Mouse (Mus musculus) hindbrain, postnatal 0 days (tissue): ENCODE data around the gene Shf. TPM values are rescaled to one million over a fixed set of nuclear protein-coding genes. Genes with fewer than 3 reads are reported as not detected.

ENCODE experiments used
- ATAC-seq: fragments of 200-750 bp; cut with Nextera tagmentation; 2 replicates; pipeline ENCODE4 v1.8.0; 2017; ENCODE audit warnings: mild to moderate bottlenecking, moderate TSS enrichment, moderate library complexity
- DNase-seq: peaks from one replicate; pipeline ENCODE4 v3.0.0-alpha.2; 2015; ENCODE audit warnings: low spot score
- H3K27ac ChIP-seq: fragments of 300-500 bp; sonication (generic); 2 replicates; pipeline ENCODE4 v1.5.1; 2014; ENCODE audit warnings: mild to moderate bottlenecking
- H3K27me3 ChIP-seq: fragments of 300-500 bp; sonication (generic); 2 replicates; pipeline ENCODE4 v1.6.1; 2014; ENCODE audit warnings: low read length, mixed read lengths; ENCODE audit not compliant: insufficient read depth
- H3K36me3 ChIP-seq: fragments of 300-500 bp; sonication (generic); 2 replicates; pipeline ENCODE4 v1.6.1; 2014; ENCODE audit warnings: low read length, mixed read lengths; ENCODE audit not compliant: insufficient read depth
- H3K4me1 ChIP-seq: fragments of 300-500 bp; sonication (generic); 2 replicates; pipeline ENCODE4 v1.6.1; 2014; ENCODE audit warnings: antibody characterized with exemption, low read length, mixed read lengths; ENCODE audit not compliant: insufficient read depth
- H3K4me2 ChIP-seq: fragments of 300-500 bp; sonication (generic); 2 replicates; pipeline ENCODE4 v1.6.1; 2014; ENCODE audit warnings: low read depth, mild to moderate bottlenecking, low read length, moderate library complexity, mixed read lengths
- H3K4me3 ChIP-seq: fragments of 300-500 bp; sonication (generic); 2 replicates; pipeline ENCODE4 v1.5.1; 2014; ENCODE audit warnings: low read length
- H3K9ac ChIP-seq: fragments of 300-500 bp; sonication (generic); replicated peaks from 2 replicates; pipeline ENCODE4 v1.6.1; 2014; ENCODE audit warnings: mild to moderate bottlenecking, low read length, moderate library complexity, mixed read lengths
- H3K9me3 ChIP-seq: fragments of 300-500 bp; sonication (generic); 2 replicates; pipeline ENCODE4 v1.6.1; 2016; ENCODE audit warnings: low read length, mixed read lengths
- CTCF ChIP-seq: IDR thresholded peaks from 2 replicates; pipeline ENCODE4 v1.5.1; 2016; ENCODE audit warnings: antibody characterized with exemption, control low read depth, low read depth
- whole genome bisulfite sequencing: fragments of 180-500 bp; shearing (Covaris S2); extraction: QIAGEN DNeasy Blood & Tissue Kit; methylation state at CpG from one replicate; pipeline ENCODE4 v1.1.7; 2014; 5-methylcytosine and 5-hydroxymethylcytosine counted together
- polyA plus RNA-seq: library from polyadenylated mRNA; unstranded; fragments of >200 nt; fragmentation: Nextera tagmentation; extraction: Ambion mirVana; gene quantifications from 2 replicates; pipeline ENCODE4 v1.2.1, GENCODE M21; 2015
- total RNA-seq: library from RNA; depleted of rRNA; stranded (reverse); fragments of >200 nt; gene quantifications from 2 replicates; pipeline ENCODE4 v1.2.3, GENCODE M21; 2014

The Shf gene
- total and polyA plus RNA-seq, 2 experiments from 2014 or later = 12.2 to 134 TPM

DNA sequence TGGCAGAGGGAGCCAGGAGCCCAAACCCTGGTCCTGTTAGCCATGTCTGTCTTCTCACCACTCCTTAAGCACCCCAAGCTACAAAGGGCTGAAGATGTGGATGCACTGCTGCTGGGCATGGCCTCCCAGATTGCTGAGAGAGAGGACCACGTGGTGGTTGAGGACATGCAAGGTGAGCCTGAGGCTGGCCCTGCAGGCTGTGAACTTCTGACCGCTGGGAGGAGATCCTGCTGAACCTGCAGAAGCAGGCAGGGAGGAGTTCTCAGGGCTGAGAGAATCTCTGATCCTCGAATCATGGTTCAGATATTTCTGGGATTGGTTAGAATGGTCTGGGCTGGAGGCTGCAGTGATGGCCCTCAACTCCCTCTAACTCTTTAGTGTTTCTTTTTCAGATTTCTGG is 45.0 kb downstream of the Shf start:
- no peak for DNase-seq
- ATAC-seq = no peak
- WGBS = 59% methylated on average over 3 of the region's 3 CpGs
- no peak for TF ChIP-seq CTCF
- Histone ChIP-seq H3K9me3 (no peaks in the 10 kb centered on the region), H3K36me3 (no peaks in the 10 kb centered on the region), H3K27me3 (no peaks in the 10 kb centered on the region), H3K4me2 (no peak overlapping the region), H3K27ac (no peak overlapping the region), H3K4me3 (no peak overlapping the region), H3K4me1 (no peaks in the 10 kb centered on the region), H3K9ac (no peak overlapping the region)

DNA sequence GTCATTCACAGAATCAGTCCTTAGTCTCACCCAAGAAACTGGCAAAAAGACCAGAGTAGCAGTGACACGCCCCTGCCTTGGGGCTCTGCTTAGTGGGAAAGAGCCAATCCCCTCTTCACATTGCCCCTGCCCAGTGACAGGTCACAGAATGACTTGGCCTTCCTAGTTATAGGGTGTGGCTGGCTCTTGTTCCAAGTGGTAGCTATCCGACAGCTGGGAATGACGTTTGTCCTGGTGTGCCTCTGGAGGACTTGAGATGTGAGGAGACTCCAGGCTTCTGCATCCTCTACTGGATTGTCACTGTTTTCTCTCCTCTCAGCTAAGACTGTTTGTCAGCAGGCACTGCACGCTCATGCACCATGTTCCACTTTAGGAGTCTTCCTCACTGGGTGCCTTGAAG is 51.6 kb downstream of the Shf start:
- DNase-seq (no peak), ATAC-seq (no peak)
- H3K4me3 ChIP-seq = no peak overlapping the region
- H3K9me3 ChIP-seq = no peaks in the 10 kb centered on the region
- no peak for TF ChIP-seq CTCF
- H3K27me3 ChIP-seq = peaks cover 23% of the 10 kb centered on the region
- H3K4me1 ChIP-seq = no peaks in the 10 kb centered on the region
- H3K4me2 ChIP-seq = no peak overlapping the region
- no peak overlapping the region for H3K9ac ChIP-seq
- no peaks in the 10 kb centered on the region for H3K36me3 ChIP-seq
- H3K27ac ChIP-seq = no peak overlapping the region
- WGBS = 79% methylated on average over 4 of the region's 4 CpGs

DNA sequence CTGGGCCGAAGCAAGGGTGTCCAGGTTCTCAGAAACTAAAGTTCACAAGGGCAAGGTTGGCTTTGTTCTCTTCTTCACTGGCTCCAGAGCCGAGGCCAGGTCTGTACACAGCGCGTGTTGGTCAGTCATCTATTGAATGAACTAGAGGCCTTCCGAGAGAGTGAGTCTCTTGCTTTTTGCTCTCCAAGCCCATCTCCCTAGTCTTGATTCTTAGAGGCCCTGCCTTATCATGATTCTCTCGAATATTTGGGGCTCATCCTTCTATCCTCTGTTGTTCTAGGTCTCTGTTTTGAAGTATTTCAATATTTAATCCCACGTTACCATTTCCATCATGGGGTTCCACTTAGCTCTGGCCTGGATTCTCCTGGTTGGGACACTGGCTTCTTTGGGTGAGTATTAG is 53.6 kb downstream of the Shf start, which contains the start of gene Duox1:
Gene Duox1, plus strand, starts transcription at position 301 of the 400 bp plus-strand sequence.
- Histone ChIP-seq H3K4me2 (no peak within 1 kb of the TSS), H3K9me3 (no peaks in the 10 kb centered on the region), H3K36me3 (no peaks in the 10 kb centered on the region), H3K27me3 (peaks cover 27% of the 10 kb centered on the region), H3K27ac (no peak within 1 kb of the TSS), H3K4me1 (no peaks in the 10 kb centered on the region), H3K9ac (no peak within 1 kb of the TSS), H3K4me3 (no peak within 1 kb of the TSS)
- no peak for TF ChIP-seq CTCF
- DNase-seq = no peak
- 84% methylated on average over 7 of the region's 7 CpGs for WGBS
- ATAC-seq = no peak

DNA sequence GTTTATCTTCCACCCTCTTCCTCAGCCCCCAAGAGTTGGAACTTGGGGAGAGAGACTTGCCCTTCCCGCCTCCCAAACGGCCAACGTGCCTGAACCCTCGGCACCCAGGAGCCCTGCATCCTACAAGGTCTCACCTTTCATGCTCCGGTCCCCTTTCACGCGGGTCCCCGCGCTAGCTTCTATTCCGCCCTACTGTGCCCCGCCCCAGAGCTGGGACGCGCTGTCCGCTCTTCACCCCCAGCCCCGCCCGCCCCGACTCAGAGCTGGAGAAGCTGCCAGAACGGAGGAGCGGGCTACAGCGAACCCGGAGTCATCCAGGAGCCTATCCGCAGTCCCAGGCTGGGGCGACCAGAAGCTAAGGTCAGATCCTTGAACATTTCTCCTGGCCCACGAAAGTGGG is 55.4 kb downstream of the Shf start, which contains the start of gene Duoxa1:
Gene Duoxa1, minus strand, starts transcription at position 195 of the 400 bp plus-strand sequence.
- DNase-seq = no peak
- Histone ChIP-seq H3K9ac (no peak within 1 kb of the TSS), H3K27me3 (peaks cover 27% of the 10 kb centered on the region), H3K4me1 (no peaks in the 10 kb centered on the region), H3K4me3 (peak within 1 kb of the TSS; percentile 28), H3K27ac (no peak within 1 kb of the TSS), H3K4me2 (peak within 1 kb of the TSS; percentile 48), H3K36me3 (no peaks in the 10 kb centered on the region), H3K9me3 (no peaks in the 10 kb centered on the region)
- 7% methylated on average over 24 of the region's 24 CpGs for WGBS
- TF ChIP-seq CTCF = no peak
- ATAC-seq = peak; percentile 28

DNA sequence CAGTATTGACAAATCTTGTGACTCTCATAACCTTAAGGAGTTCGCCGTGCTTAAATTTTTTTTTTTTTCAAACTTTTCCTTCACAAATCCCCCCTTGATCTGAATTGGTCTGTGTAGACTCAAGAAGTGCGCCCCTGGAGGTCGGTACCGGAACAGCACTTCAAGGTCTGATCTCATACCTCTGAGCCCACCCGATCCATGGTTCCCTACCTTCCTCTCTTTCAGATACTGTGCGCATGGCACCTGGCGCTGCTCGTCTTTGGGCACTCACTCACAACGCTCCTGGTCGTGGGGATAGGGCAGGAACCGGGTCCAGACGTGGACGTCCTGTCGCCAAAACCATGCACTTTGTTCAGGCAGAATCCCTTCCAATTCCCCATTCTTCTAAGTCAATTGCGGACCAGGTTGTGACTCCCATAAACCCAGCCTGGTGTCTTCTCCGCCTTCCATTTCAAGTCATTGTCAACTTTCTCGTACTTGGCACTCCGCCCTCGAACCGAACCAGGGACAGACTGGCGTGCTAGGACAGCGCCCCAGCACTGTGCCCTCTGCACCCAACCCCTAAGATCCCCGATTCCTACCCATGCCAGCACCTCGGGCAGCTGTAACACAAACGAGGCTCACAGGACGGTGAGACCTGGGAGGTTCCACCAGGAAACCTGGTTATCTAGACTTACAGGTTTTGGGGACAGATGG is 56.1 kb downstream of the Shf start:
- DNase-seq (peak; percentile 85), ATAC-seq (peak; percentile 54)
- Histone ChIP-seq H3K27me3 (peaks cover 27% of the 10 kb centered on the region), H3K4me1 (no peaks in the 10 kb centered on the region), H3K27ac (no peak overlapping the region), H3K36me3 (no peaks in the 10 kb centered on the region), H3K9ac (no peak overlapping the region), H3K4me3 (peak overlapping the region; percentile 28), H3K9me3 (no peaks in the 10 kb centered on the region), H3K4me2 (peak overlapping the region; percentile 48)
- WGBS = 6% methylated on average over 27 of the region's 27 CpGs
- peak; percentile 79 for TF ChIP-seq CTCF

DNA sequence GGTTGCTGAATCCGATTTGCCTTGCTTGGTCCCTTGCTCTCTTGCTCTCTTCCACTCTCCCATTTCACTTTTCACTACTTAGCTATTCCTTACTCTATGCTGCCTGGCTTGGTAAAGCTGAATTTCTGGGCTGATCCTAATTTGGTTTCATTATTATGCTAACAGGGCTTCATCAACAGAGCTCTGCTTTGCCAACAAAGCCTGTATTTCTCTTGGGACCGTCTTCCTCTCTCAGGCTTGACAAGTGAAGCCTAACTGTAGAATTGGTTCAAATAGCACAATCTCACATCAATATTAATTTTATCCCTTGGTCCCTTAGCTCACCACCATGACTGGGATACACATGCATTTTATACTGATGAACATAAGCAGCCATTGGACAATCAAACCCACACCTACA is 57.4 kb downstream of the Shf start:
- no peaks in the 10 kb centered on the region for H3K9me3 ChIP-seq
- no peak overlapping the region for H3K4me3 ChIP-seq
- TF ChIP-seq CTCF = no peak
- ATAC-seq = no peak
- peak; percentile 8 for DNase-seq
- H3K9ac ChIP-seq = no peak overlapping the region
- 38% methylated on average over 2 of the region's 2 CpGs for WGBS
- no peak overlapping the region for H3K27ac ChIP-seq
- peaks cover 27% of the 10 kb centered on the region for H3K27me3 ChIP-seq
- no peaks in the 10 kb centered on the region for H3K4me1 ChIP-seq
- no peak overlapping the region for H3K4me2 ChIP-seq
- H3K36me3 ChIP-seq = no peaks in the 10 kb centered on the region

DNA sequence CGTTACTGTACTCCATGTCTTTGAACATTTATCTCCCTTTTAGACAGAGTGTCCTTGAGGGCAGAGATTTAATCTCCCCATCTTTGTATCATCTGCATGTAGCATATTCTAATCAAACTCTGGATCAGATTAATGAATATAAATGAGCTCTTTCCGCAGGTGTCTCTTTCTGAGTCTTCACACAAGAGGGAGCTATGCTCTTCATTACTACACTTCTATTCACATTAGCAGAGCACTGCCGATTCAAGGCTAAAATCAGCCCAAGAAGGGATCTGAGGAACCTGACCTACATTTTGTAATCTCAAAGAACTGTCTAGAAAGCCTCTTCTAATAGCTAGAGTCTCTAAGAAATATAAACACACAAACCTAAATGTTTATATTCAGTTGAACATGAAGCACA is 59.3 kb downstream of the Shf start:
- Histone ChIP-seq H3K36me3 (no peaks in the 10 kb centered on the region), H3K27me3 (peaks cover 21% of the 10 kb centered on the region), H3K9me3 (no peaks in the 10 kb centered on the region), H3K4me2 (no peak overlapping the region), H3K9ac (no peak overlapping the region), H3K4me1 (no peaks in the 10 kb centered on the region), H3K27ac (no peak overlapping the region), H3K4me3 (no peak overlapping the region)
- peak; percentile 62 for DNase-seq
- WGBS = 34% methylated on average over 3 of the region's 3 CpGs
- TF ChIP-seq CTCF = peak; percentile 46; the same call in 1 of the 2 replicates
- no peak for ATAC-seq
